Mouse (Mus musculus): ENCODE results near the gene Cnst.

Gene Cnst

GRCm38 (mm10) chr1:179553197-179553948 is 7.2 kb downstream of the Cnst start:
- DNase-seq (ENCODE audit: low spot score in 2 of 2), result no peak

- no peak for DNase-seq (ENCODE audit: low spot score in 2 of 2)
Observed at GRCm38 (mm10) chr1:179553949-179554347, 7.8 kb downstream of the Cnst start.

GRCm38 (mm10) chr1:179556921-179557320 is 10.8 kb downstream of the Cnst start:
- no peak for DNase-seq (ENCODE audit: low spot score in 2 of 2)

- DNase-seq (ENCODE audit: low spot score in 2 of 2), result no peak
Observed at GRCm38 (mm10) chr1:179559446-179560194, 13.4 kb downstream of the Cnst start.

- no peak for DNase-seq (ENCODE audit: low spot score in 2 of 2)
Observed at GRCm38 (mm10) chr1:179560845-179561430, 14.8 kb downstream of the Cnst start.

GRCm38 (mm10) chr1:179563211-179563610 is 17.0 kb downstream of the Cnst start:
- no peak for DNase-seq (ENCODE audit: low spot score in 2 of 2)

- no peak for DNase-seq (ENCODE audit: low spot score in 2 of 2)
Observed at GRCm38 (mm10) chr1:179563926-179564325, 17.8 kb downstream of the Cnst start.

GRCm38 (mm10) chr1:179567558-179567957 is 21.4 kb downstream of the Cnst start:
- no peak for DNase-seq (ENCODE audit: low spot score in 2 of 2)

- DNase-seq (ENCODE audit: low spot score in 2 of 2), result no peak
Observed at GRCm38 (mm10) chr1:179568690-179569398, 22.7 kb downstream of the Cnst start.

GRCm38 (mm10) chr1:179570482-179570881 is 24.3 kb downstream of the Cnst start:
- DNase-seq (ENCODE audit: low spot score in 2 of 2), result no peak

GRCm38 (mm10) chr1:179571686-179572085 is 25.5 kb downstream of the Cnst start:
- DNase-seq (ENCODE audit: low spot score in 2 of 2), result no peak

GRCm38 (mm10) chr1:179573650-179574206 is 27.6 kb downstream of the Cnst start:
- no peak for DNase-seq (ENCODE audit: low spot score in 2 of 2)

GRCm38 (mm10) chr1:179578625-179579024 is 32.5 kb downstream of the Cnst start:
- DNase-seq (ENCODE audit: low spot score in 2 of 2), result peak; percentile 44 to 52

GRCm38 (mm10) chr1:179580200-179580599 is 34.0 kb downstream of the Cnst start:
- no peak for DNase-seq (ENCODE audit: low spot score in 2 of 2)

GRCm38 (mm10) chr1:179581422-179581821 is 35.3 kb downstream of the Cnst start:
- no peak for DNase-seq (ENCODE audit: low spot score in 2 of 2)

- DNase-seq (ENCODE audit: low spot score in 2 of 2), result no peak
Observed at GRCm38 (mm10) chr1:179582021-179582433, 35.9 kb downstream of the Cnst start.

GRCm38 (mm10) chr1:179583090-179583489 is 36.9 kb downstream of the Cnst start:
- DNase-seq (ENCODE audit: low spot score in 2 of 2), result no peak

- no peak for DNase-seq (ENCODE audit: low spot score in 2 of 2)
Observed at GRCm38 (mm10) chr1:179584220-179584619, 38.0 kb downstream of the Cnst start.

- no peak for DNase-seq (ENCODE audit: low spot score in 2 of 2)
Observed at GRCm38 (mm10) chr1:179585646-179586045, 39.5 kb downstream of the Cnst start.

GRCm38 (mm10) chr1:179586430-179587095 is 40.4 kb downstream of the Cnst start:
- no peak for DNase-seq (ENCODE audit: low spot score in 2 of 2)

- DNase-seq (ENCODE audit: low spot score in 2 of 2), result no peak
Observed at GRCm38 (mm10) chr1:179588230-179588629, 42.1 kb downstream of the Cnst start.

Data from thymus, postnatal 10 days (tissue).